Mouse (Mus musculus): ENCODE measurements around the gene Ccdc87.

Ccdc87 gene

DNA sequence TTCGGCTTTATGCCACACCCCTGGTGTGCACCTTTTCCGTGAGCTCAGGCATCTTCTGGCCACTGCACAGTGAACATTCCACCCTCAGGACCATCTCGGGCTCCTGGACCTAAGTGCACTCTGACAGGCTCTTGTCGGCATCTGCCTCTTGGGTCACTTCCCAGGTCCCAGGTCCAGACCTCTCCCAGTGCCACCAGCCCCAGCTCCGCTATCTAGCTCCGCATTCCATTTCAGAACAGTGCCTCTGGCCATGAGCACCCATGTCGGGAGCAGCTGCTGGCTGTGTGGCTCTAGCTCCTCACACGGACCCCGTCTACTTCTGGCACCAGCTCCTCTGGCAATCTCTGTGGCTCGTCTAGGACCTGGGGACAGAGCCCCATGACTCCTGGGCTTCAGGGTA lies 50.6 kb downstream of the Ccdc87 start:
- in situ Hi-C loops (cut with MboI, MseI): loop anchor here (5.0 kb wide), 1 partner anchor 67 kb away; no protein-coding TSS in a partner anchor

DNA sequence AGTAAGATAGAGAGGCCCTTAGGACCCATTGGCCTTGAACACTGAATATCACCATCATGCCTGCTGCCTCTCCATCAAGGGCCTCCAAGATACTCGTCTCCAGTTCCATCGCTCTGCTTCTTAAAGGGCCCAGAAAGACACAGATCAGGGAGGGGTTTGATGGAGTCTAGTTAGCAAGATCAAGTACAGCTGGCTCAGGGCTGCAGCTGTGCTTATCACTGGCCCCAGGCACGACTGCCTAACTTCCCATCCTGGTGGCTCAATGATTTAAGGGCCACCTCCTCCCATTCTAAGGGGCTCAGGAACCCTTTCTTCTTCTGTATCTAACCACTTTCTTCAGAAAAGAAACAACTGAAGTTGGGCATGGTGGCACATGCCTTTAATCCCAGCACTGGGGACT lies 52.6 kb downstream of the Ccdc87 start:
- in situ Hi-C loops (cut with MboI, MseI): loop anchor here (5.0 kb wide), 1 partner anchor 69 kb away; no protein-coding TSS in a partner anchor
